Mouse (Mus musculus) E14TG2a.4 (cell line): Measurements from ENCODE around the gene Dock7.

Experiments used
- CTCF ChIP-seq: conservative IDR thresholded peaks from 2 replicates; pipeline ENCODE4 v1.5.1; 2014; ENCODE audit warnings: low read length
- NANOG ChIP-seq: IDR thresholded peaks from 2 replicates; pipeline ENCODE4 v1.6.1; 2014; ENCODE audit warnings: borderline replicate concordance, low read length, mixed read lengths
- POU5F1 ChIP-seq: IDR thresholded peaks from 2 replicates; pipeline ENCODE4 v1.6.1; 2014; ENCODE audit warnings: low read length, borderline replicate concordance

GRCm38 (mm10) chr4:99160414-99160813, 39.7 kb upstream of the Dock7 start:
- TF ChIP-seq CTCF (no peak), POU5F1 (no peak), NANOG (no peak)
